Mouse (Mus musculus): ENCODE results near the gene Oma1. TPM values are rescaled to one million over a fixed set of nuclear protein-coding genes. Genes with fewer than 3 reads are reported as not detected.
A peak's percentile ranks its signal among the peaks of the same experiment; 100 is the strongest.

Oma1 gene
- total and polyA plus RNA-seq, 3 experiments: 10.4 to 14.3 TPM; not detected in 1

DNA sequence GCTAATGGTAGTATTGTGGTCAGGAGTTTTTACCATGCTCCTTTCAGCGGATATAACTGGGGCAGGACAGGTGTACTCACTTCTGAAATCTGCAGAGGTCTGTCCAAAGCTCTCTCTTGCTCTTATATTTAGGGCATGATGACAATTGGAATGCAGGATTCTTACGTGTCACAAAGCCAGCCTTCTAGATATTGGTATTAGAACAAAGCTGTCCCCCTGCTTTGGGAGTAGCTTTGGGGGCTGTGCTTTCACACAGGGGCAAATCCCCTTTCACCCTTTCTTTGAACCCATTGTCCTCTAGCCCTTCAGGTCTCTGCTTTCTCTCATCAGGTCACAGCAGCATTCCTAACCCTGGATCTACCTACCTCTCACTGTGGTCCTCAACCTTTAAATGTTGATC, 22.8 kb upstream of the Oma1 start, which contains the start of gene 4921539E11Rik:
TSS of gene 4921539E11Rik (minus strand) at position 101 of the 400 bp plus-strand sequence.
- H3K4me3 ChIP-seq (ENCODE audit: control insufficient read depth in 1 of 2, insufficient read depth in 1 of 2, low read depth in 2 of 2, low read length in 2 of 2): no peak within 1 kb of the TSS
- H3K9me3 ChIP-seq (replicated peaks; ENCODE audit: insufficient read depth, low read length): no peaks in the 10 kb centered on the region
- H3K79me2 ChIP-seq (ENCODE audit: control insufficient read depth, insufficient read depth, low read length, poor library complexity): no peaks in the 10 kb centered on the region
- TF ChIP-seq POLR2AphosphoS5 (IDR thresholded peaks at IDR 0.05; ENCODE audit: borderline replicate concordance, low read depth, low read length): no peak
- no peak for TF ChIP-seq MXI1 (IDR thresholded peaks at IDR 0.05; ENCODE audit: low read depth, low read length)
- no peak for TF ChIP-seq GATA1 (IDR thresholded peaks at IDR 0.05; ENCODE audit: low read depth, low read length)
- no peak for TF ChIP-seq POLR2A (IDR thresholded peaks at IDR 0.05; ENCODE audit: control insufficient read depth in 1 of 2, insufficient read depth in 1 of 2, low read depth in 1 of 2, low read length in 2 of 2, poor library complexity in 1 of 2)
- H3K9ac ChIP-seq (ENCODE audit: control insufficient read depth, low read depth, low read length, poor library complexity, severe bottlenecking): no peak within 1 kb of the TSS
- no peak for DNase-seq (ENCODE audit: low read depth, low spot score)
- no peaks in the 10 kb centered on the region for H3K36me3 ChIP-seq (ENCODE audit: control insufficient read depth in 1 of 2, insufficient read depth in 2 of 2, low read length in 2 of 2)
- H3K4me1 ChIP-seq (ENCODE audit: control insufficient read depth in 1 of 2, insufficient read depth in 2 of 2, low read length in 2 of 2): no peaks in the 10 kb centered on the region
- no peaks in the 10 kb centered on the region; a peak in 1 of 4 replicates for H3K27me3 ChIP-seq (ENCODE audit: control insufficient read depth in 1 of 2, insufficient read depth in 2 of 2, low read length in 2 of 2)
- no peak within 1 kb of the TSS for H3K27ac ChIP-seq (ENCODE audit: control insufficient read depth, low read depth, low read length)

- Histone ChIP-seq H3K27me3 (ENCODE audit: control insufficient read depth in 1 of 2, insufficient read depth in 2 of 2, low read length in 2 of 2) (peaks cover 0 to 1% of the 10 kb centered on the region in 2 experiments; a peak in 1 of 4 replicates), H3K36me3 (ENCODE audit: control insufficient read depth in 1 of 2, insufficient read depth in 2 of 2, low read length in 2 of 2) (no peaks in the 10 kb centered on the region), H3K27ac (ENCODE audit: control insufficient read depth, low read depth, low read length) (no peak overlapping the region), H3K9me3 (replicated peaks; ENCODE audit: insufficient read depth, low read length) (no peaks in the 10 kb centered on the region), H3K79me2 (ENCODE audit: control insufficient read depth, insufficient read depth, low read length, poor library complexity) (no peaks in the 10 kb centered on the region), H3K4me1 (ENCODE audit: control insufficient read depth in 1 of 2, insufficient read depth in 2 of 2, low read length in 2 of 2) (no peaks in the 10 kb centered on the region), H3K9ac (ENCODE audit: control insufficient read depth, low read depth, low read length, poor library complexity, severe bottlenecking) (no peak overlapping the region), H3K4me3 (ENCODE audit: control insufficient read depth in 1 of 2, insufficient read depth in 1 of 2, low read depth in 2 of 2, low read length in 2 of 2) (no peak overlapping the region)
- DNase-seq (ENCODE audit: low read depth, low spot score): no peak
- TF ChIP-seq JUND (IDR thresholded peaks at IDR 0.05; ENCODE audit: low read depth, low read length) (no peak), USF1 (IDR thresholded peaks at IDR 0.05; ENCODE audit: low read depth, low read length) (no peak), CTCF (IDR thresholded peaks at IDR 0.05 in 2 of 3, conservative IDR thresholded peaks at IDR 0.05 in 1 of 3; ENCODE audit: control insufficient read depth in 1 of 3, insufficient read depth in 1 of 3, low read depth in 2 of 3, low read length in 3 of 3, poor library complexity in 1 of 3, severe bottlenecking in 1 of 3) (peak in 1 of 3 experiments; percentile 2; a peak in 1 of 6 replicates), MAX (IDR thresholded peaks at IDR 0.05; ENCODE audit: low read length) (no peak)
Observed at GRCm38 (mm10) chr4:103299342-103299741, 14.3 kb upstream of the Oma1 start.

GRCm38 (mm10) chr4:103303851-103304250, 9.8 kb upstream of the Oma1 start:
- no peak for TF ChIP-seq KAT2A (conservative IDR thresholded peaks at IDR 0.05; ENCODE audit: low read depth, low read length)
- TF ChIP-seq POLR2AphosphoS5 (IDR thresholded peaks at IDR 0.05; ENCODE audit: borderline replicate concordance, low read depth, low read length): no peak
- no peak for TF ChIP-seq MAX (IDR thresholded peaks at IDR 0.05; ENCODE audit: low read length)
- TF ChIP-seq SMC3 (IDR thresholded peaks at IDR 0.05; ENCODE audit: low read depth, low read length): no peak
- no peak for TF ChIP-seq CHD2 (IDR thresholded peaks at IDR 0.05; ENCODE audit: low read length)
- no peak for TF ChIP-seq CTCF (IDR thresholded peaks at IDR 0.05 in 2 of 3, conservative IDR thresholded peaks at IDR 0.05 in 1 of 3; ENCODE audit: control insufficient read depth in 1 of 3, insufficient read depth in 1 of 3, low read depth in 2 of 3, low read length in 3 of 3, poor library complexity in 1 of 3, severe bottlenecking in 1 of 3)
- no peak for TF ChIP-seq ELF1 (IDR thresholded peaks at IDR 0.05; ENCODE audit: low read depth, low read length)
- no peak for TF ChIP-seq MEF2A (IDR thresholded peaks at IDR 0.05; ENCODE audit: extremely low read depth, insufficient replicate concordance, low read depth, low read length, poor library complexity, severe bottlenecking)
- TF ChIP-seq POLR2A (IDR thresholded peaks at IDR 0.05; ENCODE audit: control insufficient read depth in 1 of 2, insufficient read depth in 1 of 2, low read depth in 1 of 2, low read length in 2 of 2, poor library complexity in 1 of 2): no peak
- TF ChIP-seq E2F4 (IDR thresholded peaks at IDR 0.05; ENCODE audit: borderline replicate concordance, low read depth, low read length): no peak
- TF ChIP-seq NRF1 (IDR thresholded peaks at IDR 0.05; ENCODE audit: insufficient read depth, low read depth, low read length, poor library complexity, severe bottlenecking): no peak
- no peaks in the 10 kb centered on the region for H3K4me1 ChIP-seq (ENCODE audit: control insufficient read depth in 1 of 2, insufficient read depth in 2 of 2, low read length in 2 of 2)
- no peaks in the 10 kb centered on the region for H3K79me2 ChIP-seq (ENCODE audit: control insufficient read depth, insufficient read depth, low read length, poor library complexity)
- no peak overlapping the region for H3K27ac ChIP-seq (ENCODE audit: control insufficient read depth, low read depth, low read length)
- H3K36me3 ChIP-seq (ENCODE audit: control insufficient read depth in 1 of 2, insufficient read depth in 2 of 2, low read length in 2 of 2): no peaks in the 10 kb centered on the region
- no peak overlapping the region for H3K9ac ChIP-seq (ENCODE audit: control insufficient read depth, low read depth, low read length, poor library complexity, severe bottlenecking)
- H3K9me3 ChIP-seq (replicated peaks; ENCODE audit: insufficient read depth, low read length): no peaks in the 10 kb centered on the region
- no peak overlapping the region for H3K4me3 ChIP-seq (ENCODE audit: control insufficient read depth in 1 of 2, insufficient read depth in 1 of 2, low read depth in 2 of 2, low read length in 2 of 2)
- no peaks in the 10 kb centered on the region; a peak in 1 of 4 replicates for H3K27me3 ChIP-seq (ENCODE audit: control insufficient read depth in 1 of 2, insufficient read depth in 2 of 2, low read length in 2 of 2)
- DNase-seq (ENCODE audit: low read depth, low spot score): no peak

Data from MEL (cell line).